ENCODE assay signal across 16 mouse cellular contexts in the genomic region with DNA sequence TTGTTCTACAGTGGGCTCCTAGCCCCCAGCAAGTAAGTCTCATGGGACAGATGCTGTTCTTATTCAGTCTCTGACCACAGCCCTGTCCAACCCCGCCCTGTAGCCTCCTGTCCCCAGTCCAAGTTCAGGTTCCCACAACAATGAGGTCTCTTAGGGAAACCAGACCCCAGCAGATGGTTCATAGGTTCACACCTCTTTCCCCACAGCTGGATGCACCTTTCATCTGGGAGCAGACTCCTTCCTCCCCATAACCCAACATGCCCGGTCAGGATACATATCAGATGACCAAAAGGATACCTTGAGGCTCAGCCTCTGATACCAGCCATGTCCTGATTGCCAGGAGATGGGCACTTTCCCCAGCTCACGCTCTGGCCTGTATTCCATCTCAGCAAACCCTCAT. TPM values are rescaled to one million over a fixed set of nuclear protein-coding genes. Genes with fewer than 3 reads are reported as not detected.
DNase-seq lines count a peak whose midpoint lies in the region; ATAC-seq and TF ChIP-seq lines count a peak whose summit lies in the region.
"Had no signal": no experiment of that assay in that cellular context is flagged by ENCODE, and none has a peak within 500 bp of the region (broad histone marks: within the 10 kb centered on the region; RNA-seq: fewer than 3 reads in every experiment).

No protein-coding gene starts in this region.

- H3K9ac ChIP-seq in heart, embryonic 13.5 days: peak overlapping the region; percentile 87
- peak overlapping the region; percentile 62; the same call in 1 of the 2 replicates for H3K9ac ChIP-seq in lung, embryonic 14.5 days
- H3K9ac ChIP-seq in heart, embryonic 16.5 days (ENCODE audit: low read length): no peak overlapping the region
- H3K9ac ChIP-seq in limb, embryonic 14.5 days (ENCODE audit: low read depth, low read length, severe bottlenecking): no peak overlapping the region
- no peak overlapping the region for H3K9ac ChIP-seq in hindbrain, embryonic 13.5 days
- H3K9ac ChIP-seq: forebrain, embryonic 13.5 days; neural tube, embryonic 13.5 days had no signal

- peak overlapping the region; percentile 81 for H3K4me2 ChIP-seq in heart, embryonic 13.5 days
- peak overlapping the region; percentile 65 for H3K4me2 ChIP-seq in lung, embryonic 14.5 days
- peak overlapping the region; percentile 59 for H3K4me2 ChIP-seq in heart, embryonic 16.5 days (ENCODE audit: low read depth, low read length)
- H3K4me2 ChIP-seq in limb, embryonic 14.5 days (replicated peaks; ENCODE audit: low read depth, low read length, severe bottlenecking): peak overlapping the region; percentile 81
- no peak overlapping the region for H3K4me2 ChIP-seq in hindbrain, embryonic 13.5 days

- peaks cover 49% of the 10 kb centered on the region for H3K27me3 ChIP-seq in heart, embryonic 13.5 days (replicated peaks)
- peaks cover 76% of the 10 kb centered on the region for H3K27me3 ChIP-seq in heart, embryonic 10.5 days (ENCODE audit: insufficient read depth, poor library complexity, severe bottlenecking)
- H3K27me3 ChIP-seq in lung, embryonic 14.5 days (ENCODE audit: insufficient read depth, low read length): no peaks in the 10 kb centered on the region
- peaks cover 5% of the 10 kb centered on the region; the same call in 1 of the 2 replicates for H3K27me3 ChIP-seq in heart, embryonic 16.5 days (ENCODE audit: control insufficient read depth, insufficient read depth, low read length)
- no peaks in the 10 kb centered on the region for H3K27me3 ChIP-seq in limb, embryonic 14.5 days (ENCODE audit: control insufficient read depth, insufficient read depth, low read length)
- H3K27me3 ChIP-seq in hindbrain, embryonic 13.5 days: peaks cover 20% of the 10 kb centered on the region

- 68% methylated on average over 3 of the region's 3 CpGs for WGBS in heart, embryonic 13.5 days
- WGBS in heart, embryonic 10.5 days: 65% methylated on average over 3 of the region's 3 CpGs
- WGBS in lung, embryonic 14.5 days: 68% methylated on average over 3 of the region's 3 CpGs
- 82% methylated on average over 3 of the region's 3 CpGs for WGBS in heart, embryonic 16.5 days
- WGBS in limb, embryonic 14.5 days: 70% methylated on average over 3 of the region's 3 CpGs
- WGBS in hindbrain, embryonic 13.5 days: 88% methylated on average over 3 of the region's 3 CpGs

- no peaks in the 10 kb centered on the region for H3K9me3 ChIP-seq in heart, embryonic 13.5 days
- no peaks in the 10 kb centered on the region for H3K9me3 ChIP-seq in heart, embryonic 10.5 days
- no peaks in the 10 kb centered on the region for H3K9me3 ChIP-seq in lung, embryonic 14.5 days (ENCODE audit: low read depth, low read length)
- H3K9me3 ChIP-seq in heart, embryonic 16.5 days (replicated peaks; ENCODE audit: control insufficient read depth, low read length): no peaks in the 10 kb centered on the region
- H3K9me3 ChIP-seq in limb, embryonic 14.5 days (ENCODE audit: control insufficient read depth, low read length): no peaks in the 10 kb centered on the region
- H3K9me3 ChIP-seq in hindbrain, embryonic 13.5 days: no peaks in the 10 kb centered on the region
- H3K9me3 ChIP-seq: forebrain, embryonic 13.5 days; neural tube, embryonic 13.5 days had no signal

- H3K36me3 ChIP-seq in heart, embryonic 13.5 days: no peaks in the 10 kb centered on the region
- no peaks in the 10 kb centered on the region for H3K36me3 ChIP-seq in heart, embryonic 10.5 days
- no peaks in the 10 kb centered on the region for H3K36me3 ChIP-seq in lung, embryonic 14.5 days (ENCODE audit: insufficient read depth)
- no peaks in the 10 kb centered on the region for H3K36me3 ChIP-seq in heart, embryonic 16.5 days (ENCODE audit: control insufficient read depth, insufficient read depth)
- H3K36me3 ChIP-seq in limb, embryonic 14.5 days (ENCODE audit: control insufficient read depth, insufficient read depth, low read length): no peaks in the 10 kb centered on the region
- no peaks in the 10 kb centered on the region for H3K36me3 ChIP-seq in hindbrain, embryonic 13.5 days
- H3K36me3 ChIP-seq: neural tube, embryonic 13.5 days had no signal

- no peak for ATAC-seq in heart, embryonic 13.5 days (ENCODE audit: extremely low read depth, insufficient number of reproducible peaks, low FRiP score, low TSS enrichment)
- ATAC-seq in lung, embryonic 14.5 days (ENCODE audit: insufficient read depth): no peak
- ATAC-seq in heart, embryonic 16.5 days (replicated peaks; ENCODE audit: extremely low read depth, insufficient read depth, low FRiP score): no peak
- ATAC-seq in limb, embryonic 14.5 days (ENCODE audit: low FRiP score, low read depth): no peak
- ATAC-seq in hindbrain, embryonic 13.5 days (ENCODE audit: low FRiP score): no peak
- ATAC-seq: forebrain, embryonic 13.5 days had no signal

- TF ChIP-seq POLR2A in limb, embryonic 14.5 days (IDR thresholded peaks at IDR 0.05; ENCODE audit: borderline replicate concordance, extremely low read depth, insufficient read depth, insufficient read length): no peak

- H3K27ac ChIP-seq in heart, embryonic 13.5 days (replicated peaks): peak overlapping the region; percentile 84; the same call in 1 of the 2 replicates
- H3K27ac ChIP-seq in heart, embryonic 10.5 days: no peak overlapping the region
- no peak overlapping the region; the same call in 1 of the 2 replicates for H3K27ac ChIP-seq in lung, embryonic 14.5 days (ENCODE audit: low read depth)
- peak overlapping the region; percentile 16; the same call in 1 of the 2 replicates for H3K27ac ChIP-seq in heart, embryonic 16.5 days (ENCODE audit: low read length)
- H3K27ac ChIP-seq in limb, embryonic 14.5 days (replicated peaks; ENCODE audit: low read depth, low read length): no peak overlapping the region
- H3K27ac ChIP-seq in hindbrain, embryonic 13.5 days: no peak overlapping the region
- H3K27ac ChIP-seq: forebrain, embryonic 13.5 days; neural tube, embryonic 13.5 days had no signal

- TF ChIP-seq CTCF in lung, embryonic 14.5 days (IDR thresholded peaks at IDR 0.05; ENCODE audit: low read depth): no peak

- no peak for DNase-seq in heart, embryonic 10.5 days (ENCODE audit: low spot score)
- DNase-seq in lung, embryonic 14.5 days: no peak
- no peak for DNase-seq in lung, postnatal 10 days
- no peak for DNase-seq in limb, embryonic 14.5 days (ENCODE audit: low spot score)
- DNase-seq in layer of hippocampus, adult 8-10 months (ENCODE audit: low spot score in 2 of 2): no peak
- DNase-seq: adrenal gland, postnatal 14 days; cerebellum, adult 8-10 months; kidney, postnatal 36 days; left cerebral cortex, postnatal 4 days; thymus, postnatal 25 days had no signal

- peak overlapping the region; percentile 60 for H3K4me3 ChIP-seq in heart, embryonic 13.5 days
- H3K4me3 ChIP-seq in heart, embryonic 10.5 days: no peak overlapping the region
- peak overlapping the region; percentile 44 for H3K4me3 ChIP-seq in lung, embryonic 14.5 days (ENCODE audit: low read depth, low read length)
- H3K4me3 ChIP-seq in heart, embryonic 16.5 days (ENCODE audit: low read length): peak overlapping the region; percentile 44
- H3K4me3 ChIP-seq in limb, embryonic 14.5 days (replicated peaks; ENCODE audit: low read length): peak overlapping the region; percentile 55
- no peak overlapping the region for H3K4me3 ChIP-seq in hindbrain, embryonic 13.5 days
- H3K4me3 ChIP-seq: forebrain, embryonic 13.5 days; neural tube, embryonic 13.5 days had no signal

- H3K4me1 ChIP-seq in heart, embryonic 13.5 days: peaks cover 40% of the 10 kb centered on the region
- H3K4me1 ChIP-seq in heart, embryonic 10.5 days: peaks cover 28% of the 10 kb centered on the region
- H3K4me1 ChIP-seq in lung, embryonic 14.5 days (ENCODE audit: insufficient read depth): peaks cover 14% of the 10 kb centered on the region; the same call in 1 of the 2 replicates
- H3K4me1 ChIP-seq in heart, embryonic 16.5 days (ENCODE audit: control insufficient read depth, insufficient read depth, low read length): peaks cover 14% of the 10 kb centered on the region
- H3K4me1 ChIP-seq in limb, embryonic 14.5 days (ENCODE audit: control insufficient read depth, insufficient read depth, low read length): peaks cover 45% of the 10 kb centered on the region
- H3K4me1 ChIP-seq in hindbrain, embryonic 13.5 days (replicated peaks): peaks cover 28% of the 10 kb centered on the region

RNA-seq across cellular contexts. Expression of a gene that starts 1.3 kb away (rescaled TPM):
- 266 and 283 TPM in 2 replicates for polyA plus RNA-seq in heart, embryonic 13.5 days (2015; fragmentation: Nextera tagmentation; extraction: Ambion mirVana)
- 4.8 and 8.0 TPM in 2 replicates for polyA plus RNA-seq in heart, embryonic 10.5 days (2016; fragmentation: Nextera tagmentation; extraction: Ambion mirVana)
- 196 and 198 TPM in 2 replicates for polyA plus RNA-seq in lung, embryonic 14.5 days (2014; fragmentation: Nextera tagmentation; extraction: Ambion mirVana)
- 285 and 435 TPM in 2 replicates for polyA plus RNA-seq in heart, embryonic 16.5 days (2015; fragmentation: Nextera tagmentation; extraction: Ambion mirVana)
- polyA plus RNA-seq in limb, embryonic 14.5 days (2012; rRNA removed): 249 and 296 TPM in 2 replicates
- polyA plus RNA-seq in limb, embryonic 14.5 days (2014; fragmentation: Nextera tagmentation; extraction: Ambion mirVana): 115 and 121 TPM in 2 replicates
- 5.7 and 7.8 TPM in 2 replicates for polyA plus RNA-seq in hindbrain, embryonic 13.5 days (2015; fragmentation: Nextera tagmentation; extraction: Ambion mirVana)
- total RNA-seq in layer of hippocampus, adult 8-10 months (2022): 10 to 100 TPM; 10.1 to 14.5 (median 13.5) TPM
- total RNA-seq: MEL had no signal

RNA-seq across cellular contexts. Expression of a gene that starts 57.4 kb away (rescaled TPM):
- polyA plus RNA-seq in heart, embryonic 13.5 days (2015; fragmentation: Nextera tagmentation; extraction: Ambion mirVana): 3.1 and 3.8 TPM in 2 replicates
- polyA plus RNA-seq in heart, embryonic 10.5 days (2016; fragmentation: Nextera tagmentation; extraction: Ambion mirVana): 3.7 and 4.7 TPM in 2 replicates
- 8.2 and 10.0 TPM in 2 replicates for polyA plus RNA-seq in lung, embryonic 14.5 days (2014; fragmentation: Nextera tagmentation; extraction: Ambion mirVana)
- 4.6 and 5.1 TPM in 2 replicates for polyA plus RNA-seq in heart, embryonic 16.5 days (2015; fragmentation: Nextera tagmentation; extraction: Ambion mirVana)
- polyA plus RNA-seq in limb, embryonic 14.5 days (2012; rRNA removed): 31.9 and 40.2 TPM in 2 replicates
- 8.6 and 9.3 TPM in 2 replicates for polyA plus RNA-seq in limb, embryonic 14.5 days (2014; fragmentation: Nextera tagmentation; extraction: Ambion mirVana)
- 21.6 and 23.4 TPM in 2 replicates for polyA plus RNA-seq in hindbrain, embryonic 13.5 days (2015; fragmentation: Nextera tagmentation; extraction: Ambion mirVana)
- total RNA-seq in layer of hippocampus, adult 8-10 months (2022): 10 to 100 TPM; 43.7 to 45.3 (median 44.5) TPM

Comparison
In these comparisons a context has a peak if more than half of its experiments do, and no peak if none do; other contexts are left out.
1. H3K27ac ChIP-seq: peak in heart, embryonic 13.5 days (single experiment) and heart, embryonic 16.5 days (single experiment); none in heart, embryonic 10.5 days (single experiment), lung, embryonic 14.5 days (single experiment), limb, embryonic 14.5 days (single experiment) and hindbrain, embryonic 13.5 days (single experiment).
2. H3K4me3 ChIP-seq: peak in heart, embryonic 13.5 days (single experiment), lung, embryonic 14.5 days (single experiment), heart, embryonic 16.5 days (single experiment) and limb, embryonic 14.5 days (single experiment); none in heart, embryonic 10.5 days (single experiment) and hindbrain, embryonic 13.5 days (single experiment).
3. H3K9ac ChIP-seq: peak in heart, embryonic 13.5 days (single experiment) and lung, embryonic 14.5 days (single experiment); none in heart, embryonic 16.5 days (single experiment), limb, embryonic 14.5 days (single experiment) and hindbrain, embryonic 13.5 days (single experiment).
4. RNA of a gene that starts 1.3 kb away (polyA plus RNA-seq): 285 to 435 TPM in heart, embryonic 16.5 days, 266 to 283 TPM in heart, embryonic 13.5 days, 115 to 296 TPM in limb, embryonic 14.5 days and 196 to 198 TPM in lung, embryonic 14.5 days; 4.8 to 8.0 TPM in heart, embryonic 10.5 days and 5.7 to 7.8 TPM in hindbrain, embryonic 13.5 days; every median in the first group is over 10 times any median in the second.